8 mouse cellular contexts compared by ENCODE assay signal in genomic region chr7:16875310-16875325, GRCm38 (mm10). TPM values are rescaled to one million over a fixed set of nuclear protein-coding genes. Genes with fewer than 3 reads are reported as not detected.
DNase-seq lines count a peak whose midpoint lies in the region; ATAC-seq and TF ChIP-seq lines count a peak whose summit lies in the region.

Dact3 (plus strand) TSS chr7:16875317.

- H3K27ac ChIP-seq in kidney, adult 2 months (ENCODE audit: insufficient read depth, low read depth, low read length), result peak within 1 kb of the TSS; percentile 29
- peak within 1 kb of the TSS; percentile 67 for H3K27ac ChIP-seq in bone marrow macrophage, adult 2 months (ENCODE audit: insufficient read depth, low read depth, low read length)
- peak within 1 kb of the TSS; percentile 93 for H3K27ac ChIP-seq in limb, embryonic 15.5 days

- no peaks in the 10 kb centered on the region for H3K36me3 ChIP-seq in kidney, adult 2 months (ENCODE audit: control insufficient read depth, insufficient read depth, low read length)
- peaks cover 33% of the 10 kb centered on the region for H3K36me3 ChIP-seq in limb, embryonic 15.5 days

- intact Hi-C loops in heart, postnatal 36 days (cut with DNase I), result no loop called here

- no peaks in the 10 kb centered on the region for H3K9me3 ChIP-seq in limb, embryonic 15.5 days

- no peaks in the 10 kb centered on the region for H3K4me1 ChIP-seq in kidney, adult 2 months (ENCODE audit: control insufficient read depth, insufficient read depth, low read length)
- H3K4me1 ChIP-seq in bone marrow macrophage, adult 2 months (ENCODE audit: control insufficient read depth, insufficient read depth, low read length), result no peaks in the 10 kb centered on the region; the same call in 1 of the 2 replicates
- peaks cover 22% of the 10 kb centered on the region for H3K4me1 ChIP-seq in limb, embryonic 15.5 days

- H3K4me3 ChIP-seq in kidney, adult 2 months (ENCODE audit: insufficient read depth, low read depth, low read length), result peak within 1 kb of the TSS; percentile 52
- peak within 1 kb of the TSS; percentile 55 for H3K4me3 ChIP-seq in bone marrow macrophage, adult 2 months (ENCODE audit: insufficient read depth, low read length)
- peak within 1 kb of the TSS; percentile 84 for H3K4me3 ChIP-seq in limb, embryonic 15.5 days

- DNase-seq in kidney, adult 2 months, result no peak
- DNase-seq in kidney, adult 11 months, result no peak
- DNase-seq in heart, postnatal 36 days, result no peak
- DNase-seq in natural killer cell, adult 2 months (ENCODE audit: low spot score in 2 of 2), result no peak
- no peak for DNase-seq in adrenal gland, adult 2 months
- DNase-seq in T-cell, adult 2 months (ENCODE audit: low spot score), result no peak

- WGBS in kidney, adult 2 months, result 0% methylated on average over 1 of the region's 1 CpGs
- 0% methylated on average over 1 of the region's 1 CpGs for WGBS in limb, embryonic 15.5 days

- peak within 1 kb of the TSS; percentile 84 for H3K9ac ChIP-seq in limb, embryonic 15.5 days

- no peak for TF ChIP-seq POLR2A in kidney, adult 2 months (IDR thresholded peaks at IDR 0.05; ENCODE audit: low read depth, low read length)
- TF ChIP-seq POLR2A in bone marrow macrophage, adult 2 months (IDR thresholded peaks at IDR 0.05; ENCODE audit: borderline replicate concordance, low read depth, low read length), result no peak

- peak within 1 kb of the TSS; percentile 77 for H3K4me2 ChIP-seq in limb, embryonic 15.5 days

- ATAC-seq in limb, embryonic 15.5 days (ENCODE audit: insufficient number of reproducible peaks, low FRiP score, low TSS enrichment, low read depth), result no peak

- TF ChIP-seq CTCF in kidney, adult 2 months (conservative IDR thresholded peaks at IDR 0.05; ENCODE audit: insufficient read depth, insufficient read length, low read depth, low read length), result no peak
- TF ChIP-seq CTCF in bone marrow macrophage, adult 2 months (IDR thresholded peaks at IDR 0.05; ENCODE audit: low read depth, low read length), result no peak

- H3K27me3 ChIP-seq in kidney, adult 2 months (replicated peaks; ENCODE audit: control insufficient read depth, insufficient read depth, low read length), result no peaks in the 10 kb centered on the region
- no peaks in the 10 kb centered on the region for H3K27me3 ChIP-seq in limb, embryonic 15.5 days

RNA-seq across cellular contexts. Expression of gene Dact3, which starts in this region (rescaled TPM):
- 5.5 and 7.5 TPM in 2 replicates for polyA plus RNA-seq in kidney, adult 2 months (2012; rRNA removed)
- 1.2 and 1.3 TPM in 2 replicates for polyA plus RNA-seq in bone marrow macrophage, adult 2 months (2012; ENCODE audit: insufficient read depth, insufficient read length, missing spikeins)
- 10 to 100 TPM; 11.2 to 11.7 TPM for total RNA-seq in heart, postnatal 36 days (2021)
- 4.0 TPM in 2 replicates for polyA plus RNA-seq in limb, embryonic 15.5 days (2015; fragmentation: Nextera tagmentation; extraction: Ambion mirVana)
- total RNA-seq in adrenal gland, adult 2 months (2021), result 1 to 10 TPM; 2.5 to 5.3 TPM
- 16.2 and 22.1 TPM in 2 replicates for polyA plus RNA-seq in adrenal gland, adult 2 months (2012; rRNA removed)

Comparison
In these comparisons a context has a peak if more than half of its experiments do, and no peak if none do; other contexts are left out.
1. H3K27ac ChIP-seq: peak in every context shown above with its lines; median percentile 93 in limb, embryonic 15.5 days; 67 in bone marrow macrophage, adult 2 months; 29 in kidney, adult 2 months.